Mouse (Mus musculus) lung, postnatal 14 days (tissue): Measurements from ENCODE around the gene Selenom.

Experiments
- DNase-seq: peaks from one replicate; pipeline ENCODE4 v3.0.0; 2021

Selenom gene

DNA sequence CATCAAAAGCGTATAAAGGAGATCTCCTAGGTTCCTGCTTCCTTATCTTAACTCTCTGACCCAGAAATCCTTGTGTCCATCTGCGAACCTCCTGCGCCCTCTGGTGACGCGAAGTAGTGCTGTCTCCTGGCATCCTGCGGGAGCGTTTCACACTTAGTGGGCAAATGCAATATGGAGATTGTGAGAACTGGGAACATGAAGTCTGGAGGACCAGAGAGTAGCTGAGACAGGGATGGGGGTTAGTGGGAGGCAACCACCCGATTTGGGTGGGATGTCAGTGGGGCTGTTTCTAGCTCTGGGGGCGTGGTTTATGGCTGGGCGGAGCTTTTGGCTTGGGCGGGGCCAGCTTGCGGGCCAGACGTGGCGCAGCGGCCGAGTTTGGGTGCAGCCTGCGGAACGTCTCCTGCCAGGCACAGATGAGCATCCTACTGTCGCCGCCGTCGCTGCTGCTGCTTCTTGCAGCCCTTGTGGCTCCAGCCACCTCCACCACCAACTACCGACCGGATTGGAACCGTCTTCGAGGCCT is at the start of gene Selenom:
TSS of gene Selenom (plus strand) at position 156 of the 526 bp plus-strand sequence.
- peak; percentile 89 for DNase-seq

DNA sequence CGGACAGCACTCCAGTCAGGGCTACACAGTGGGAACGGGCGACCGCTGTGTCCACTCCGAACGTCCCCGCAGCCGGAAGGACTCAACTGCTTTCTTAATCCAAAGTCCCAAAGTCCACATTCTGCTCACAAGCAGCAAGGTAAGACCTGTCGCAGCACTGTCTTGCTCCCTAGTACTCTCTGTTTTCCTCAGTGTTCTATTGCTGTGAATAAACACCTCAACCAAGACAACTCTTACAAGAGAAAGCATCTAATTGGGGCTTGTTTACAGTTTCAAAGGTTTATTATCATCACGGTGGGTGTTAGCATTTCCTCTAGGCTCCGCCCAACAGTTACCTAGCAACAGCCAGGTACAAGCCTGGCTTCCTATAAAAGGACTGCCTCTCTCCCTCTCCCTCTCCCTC is 43.0 kb upstream of the Selenom start:
- no peak for DNase-seq

DNA sequence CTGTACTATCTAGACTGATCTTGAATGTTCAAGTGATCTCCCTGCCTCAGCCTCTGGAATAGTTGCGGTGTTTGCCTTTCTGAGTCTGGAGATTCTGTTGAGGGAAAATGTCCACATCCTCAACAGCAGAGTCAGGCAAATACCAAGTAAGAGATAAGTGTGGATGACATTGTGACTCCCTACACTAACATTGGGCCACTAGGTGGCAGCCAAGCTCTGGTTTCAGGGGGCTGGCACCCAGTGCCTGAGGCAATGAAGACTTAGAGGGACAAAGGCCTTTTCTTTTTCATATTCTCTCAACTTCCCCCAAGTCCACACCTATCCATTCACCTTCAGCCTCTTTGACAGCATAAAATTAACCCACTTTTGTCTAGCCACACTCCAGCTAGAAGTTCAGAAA is 42.0 kb upstream of the Selenom start:
- peak; percentile 91 for DNase-seq

DNA sequence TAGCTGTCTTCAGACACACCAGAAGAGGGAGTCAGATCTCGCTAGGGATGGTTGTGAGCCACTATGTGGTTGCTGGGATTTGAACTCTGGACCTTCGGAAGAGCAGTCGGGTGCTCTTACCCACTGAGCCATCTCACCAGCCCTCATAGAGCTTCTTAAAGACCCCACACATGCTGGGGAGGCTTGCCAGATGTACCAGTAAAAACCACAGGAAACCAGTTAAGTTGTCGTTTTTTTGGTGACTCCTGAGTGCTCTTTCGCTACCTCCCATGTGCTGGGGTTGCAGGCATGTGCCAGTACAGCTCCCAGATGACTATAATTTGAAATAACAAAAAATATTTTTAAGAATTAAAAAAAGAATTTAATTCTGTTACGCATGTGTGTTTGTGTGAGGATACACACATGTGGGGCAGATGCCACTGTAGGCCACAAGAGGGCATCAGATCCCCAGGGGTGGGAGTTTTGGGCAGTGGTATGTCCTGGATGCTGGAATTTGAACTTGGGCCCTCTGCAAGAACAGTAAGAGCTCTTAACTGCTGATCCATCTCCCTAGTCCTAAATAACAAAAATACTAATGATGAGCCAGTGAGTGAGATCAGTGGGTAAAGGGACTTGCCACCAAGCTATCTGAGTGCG is 39.9 kb upstream of the Selenom start:
- peak; percentile 27 for DNase-seq

DNA sequence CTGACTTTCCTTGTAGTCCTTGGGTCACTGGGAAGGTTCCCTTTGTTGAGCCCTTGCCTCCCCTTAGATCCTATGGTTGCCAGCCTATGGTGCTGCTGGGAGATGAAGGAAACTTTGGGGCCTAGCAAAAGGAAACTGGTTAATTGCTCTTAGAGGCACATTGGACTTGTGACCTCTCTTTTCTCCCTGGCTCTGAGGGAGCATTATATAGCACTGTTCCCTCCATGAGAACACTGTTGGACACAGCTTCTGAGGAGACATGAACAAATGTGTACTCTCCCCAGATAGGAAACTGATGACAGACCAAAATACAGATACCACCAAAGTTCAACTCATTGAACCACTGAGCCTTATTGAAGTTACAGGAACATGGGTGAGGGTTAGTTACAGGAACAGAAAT is 39.0 kb upstream of the Selenom start:
- DNase-seq, result no peak

DNA sequence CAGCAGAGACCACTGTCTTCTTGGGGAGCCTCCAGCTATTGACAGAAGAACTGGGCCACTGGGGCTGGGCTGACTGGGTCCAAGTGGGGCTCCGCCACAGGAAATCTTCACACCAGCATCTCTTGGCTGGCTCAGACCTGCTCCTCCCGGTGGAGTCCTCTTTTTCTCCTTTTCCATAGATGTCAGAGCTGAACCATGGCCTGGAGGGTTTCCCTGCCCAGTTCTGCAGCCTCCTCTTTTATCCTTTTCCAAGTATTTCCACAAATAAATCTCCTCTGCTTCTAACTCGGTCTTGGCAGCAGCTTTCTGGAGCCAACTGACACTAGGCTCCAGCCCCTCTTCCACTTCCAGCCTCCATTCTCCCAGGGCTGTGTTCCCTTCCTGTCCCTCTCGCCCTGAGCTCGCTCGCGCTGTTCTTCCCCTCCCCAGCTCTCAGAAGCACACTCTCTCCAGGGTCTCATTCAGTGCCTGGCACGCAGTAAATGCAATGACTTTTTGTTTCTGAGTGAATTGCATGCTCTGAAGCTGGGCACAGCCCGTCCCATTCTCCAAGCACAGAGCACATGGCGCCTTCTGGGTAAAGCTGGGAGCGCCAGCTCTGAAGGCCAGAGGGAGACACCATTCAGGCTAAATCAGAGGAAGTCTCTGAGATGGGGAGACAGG is 30.4 kb upstream of the Selenom start:
- no peak for DNase-seq

DNA sequence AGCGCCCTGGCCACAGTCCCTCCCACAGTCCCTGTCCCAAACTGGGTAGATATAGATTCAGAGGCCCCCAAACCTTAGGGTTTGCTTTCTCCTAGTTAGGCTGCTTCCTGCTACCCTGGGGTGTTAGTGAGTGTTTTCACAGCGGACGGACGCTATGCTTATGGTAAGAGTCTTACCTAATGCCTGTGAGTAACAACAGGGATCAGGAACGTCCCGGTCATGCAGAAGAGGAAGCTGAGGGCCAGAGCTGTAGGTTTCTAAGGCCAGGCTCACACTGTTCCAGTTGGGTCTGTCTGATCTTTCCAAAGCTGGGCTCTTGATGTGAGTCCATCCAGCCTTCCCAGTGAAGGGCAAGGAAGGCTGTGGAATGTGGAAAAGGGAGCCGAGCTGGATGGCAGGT is 28.1 kb upstream of the Selenom start:
- no peak for DNase-seq

DNA sequence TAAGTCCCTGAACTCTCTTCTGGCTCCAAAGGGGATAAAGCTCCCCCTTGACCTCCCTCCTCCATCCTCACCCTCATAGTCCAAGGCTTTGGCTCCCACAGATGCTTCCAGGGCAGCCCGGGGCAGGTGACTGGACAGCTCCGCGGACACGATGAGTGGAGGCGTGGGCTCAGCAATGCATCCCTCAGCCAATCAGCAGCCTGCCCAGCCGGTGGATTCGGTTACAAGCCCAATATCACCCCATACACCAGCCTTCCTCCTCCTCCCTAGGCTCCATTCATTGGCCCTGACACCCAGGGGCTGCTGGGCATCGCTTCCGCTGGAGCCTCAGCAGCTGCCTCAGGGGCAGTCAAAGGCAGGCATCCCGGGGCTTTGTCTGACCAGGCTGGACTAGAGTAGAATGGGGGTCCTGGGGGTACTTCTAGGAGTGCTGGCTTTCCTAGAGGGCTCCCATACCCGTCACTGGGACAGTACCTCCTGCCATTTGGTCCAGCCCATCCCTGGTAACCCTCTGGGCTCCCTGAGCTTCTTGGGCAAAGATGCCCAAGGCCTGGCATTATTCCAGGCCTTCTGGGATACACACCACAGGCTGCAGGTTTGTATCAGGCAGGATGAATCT is 26.4 kb upstream of the Selenom start, which contains the start of gene Pla2g3:
TSS of gene Pla2g3 (plus strand) at position 333 of the 619 bp plus-strand sequence.
- no peak for DNase-seq

DNA sequence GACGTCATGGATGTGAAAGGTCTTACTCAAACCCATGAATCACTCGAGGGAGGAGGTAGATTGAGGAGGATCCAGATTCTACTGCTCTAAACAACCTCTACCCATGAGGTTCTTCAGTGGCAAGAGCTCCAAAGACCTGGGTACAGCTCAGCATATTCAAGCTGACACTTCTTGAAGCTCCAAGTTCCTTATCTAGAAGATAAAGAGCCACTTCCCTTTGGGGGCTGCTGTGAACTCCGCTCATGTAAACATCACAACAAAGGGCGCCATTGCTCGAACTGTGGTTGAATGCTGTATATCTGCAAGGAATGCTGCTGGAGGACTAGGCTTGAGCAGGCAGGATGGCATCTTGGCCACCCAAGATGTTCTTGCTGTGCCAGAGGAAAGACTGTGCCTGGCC is 25.4 kb upstream of the Selenom start:
- no peak for DNase-seq

DNA sequence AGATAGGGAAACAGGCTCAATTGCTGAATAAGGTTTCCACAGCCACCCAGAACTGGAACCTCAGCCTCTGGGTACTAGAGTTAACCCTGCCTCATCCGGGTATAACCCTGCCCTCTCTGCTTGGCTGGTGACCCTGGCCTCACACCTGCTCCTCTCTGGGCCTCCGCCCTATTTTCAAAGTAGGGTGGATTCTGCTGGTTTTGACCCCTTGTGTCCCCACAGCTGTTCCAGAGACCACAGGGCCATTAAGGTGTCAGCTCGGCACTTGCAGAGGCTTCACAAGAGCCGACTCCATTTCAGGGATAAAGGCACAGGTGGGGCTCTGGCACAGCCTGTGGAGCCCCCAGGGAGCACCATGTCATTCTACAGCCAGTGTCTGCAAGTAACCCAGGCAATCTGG is 21.7 kb upstream of the Selenom start:
- DNase-seq, result no peak

DNA sequence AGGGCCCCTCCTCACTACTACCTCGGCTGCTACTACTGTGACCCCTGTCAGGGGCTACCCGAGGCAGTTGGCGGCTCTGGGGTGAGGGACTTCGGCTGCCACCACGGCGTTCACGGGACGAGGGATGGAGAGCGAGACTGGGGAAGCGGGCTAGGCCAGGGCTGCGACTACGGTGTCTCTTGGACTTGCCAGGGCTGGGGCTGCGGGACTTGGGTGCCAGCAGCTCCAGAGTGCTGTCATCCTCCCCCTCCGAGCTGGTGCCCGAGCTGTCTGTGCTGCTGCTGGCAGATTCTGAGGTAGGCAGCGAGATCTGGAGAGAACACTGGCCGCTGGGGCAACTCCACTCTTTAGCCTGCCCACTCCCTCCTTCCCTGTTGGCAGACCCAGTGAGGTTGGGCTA is 19.6 kb upstream of the Selenom start:
- DNase-seq, result no peak

DNA sequence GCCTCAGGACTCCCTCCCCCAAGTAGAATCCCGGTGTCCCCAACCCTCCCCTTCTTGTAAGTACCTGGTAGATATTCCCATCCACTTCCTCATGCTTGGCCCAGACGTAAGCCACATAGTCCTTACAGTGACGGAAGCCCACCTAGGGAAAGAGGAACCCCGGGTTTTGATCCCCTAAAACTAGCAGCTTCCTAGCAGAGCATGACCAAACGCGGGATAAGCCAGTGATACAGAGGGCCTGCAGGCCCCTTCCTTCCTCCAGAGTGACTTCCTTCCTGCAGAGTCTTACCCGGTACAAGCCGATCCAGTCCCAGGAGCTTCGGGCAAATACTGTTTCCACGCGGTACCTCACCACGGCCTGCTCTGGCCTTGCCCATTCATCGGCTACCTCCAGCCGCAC is 19.0 kb upstream of the Selenom start:
- DNase-seq, result no peak

DNA sequence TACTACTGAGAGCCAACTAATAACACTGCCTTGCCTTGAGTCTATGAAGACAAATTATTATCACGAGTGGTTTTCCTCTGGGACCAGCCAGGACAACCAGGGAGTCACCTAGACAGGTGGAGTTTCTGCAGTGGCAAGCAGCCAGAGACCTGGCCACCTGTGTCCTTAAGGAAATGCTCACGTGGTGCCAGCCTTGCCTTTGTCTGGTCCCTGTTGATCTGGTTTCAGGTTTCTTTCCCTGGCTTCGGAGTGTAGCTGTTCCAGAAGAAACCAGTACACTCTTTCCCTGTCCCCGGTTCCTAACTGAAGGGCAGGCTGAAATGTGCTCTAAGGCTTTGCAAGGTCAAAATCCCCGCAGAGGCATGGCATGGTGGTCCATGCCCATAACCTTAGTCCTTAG is 17.7 kb upstream of the Selenom start:
- DNase-seq, result no peak

DNA sequence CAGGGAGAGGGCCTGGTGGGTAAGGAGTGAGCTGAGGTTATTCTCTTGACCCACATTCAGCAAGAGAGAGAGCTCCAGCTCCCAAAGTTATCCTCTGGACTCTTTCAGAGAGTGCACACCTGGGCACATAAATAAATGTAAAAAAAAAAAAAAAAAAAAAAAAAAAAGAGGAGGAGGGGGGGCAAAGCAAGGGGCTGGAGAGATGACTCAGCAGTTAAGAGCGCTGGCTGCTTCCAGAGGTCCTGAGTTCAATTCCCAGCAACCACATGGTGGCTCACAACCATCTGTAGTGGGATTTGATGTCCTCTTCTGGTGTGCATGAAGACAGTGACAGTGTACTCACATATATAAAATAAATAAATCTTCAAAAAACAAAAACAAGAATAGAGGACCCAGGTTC is 17.2 kb upstream of the Selenom start:
- DNase-seq, result no peak

DNA sequence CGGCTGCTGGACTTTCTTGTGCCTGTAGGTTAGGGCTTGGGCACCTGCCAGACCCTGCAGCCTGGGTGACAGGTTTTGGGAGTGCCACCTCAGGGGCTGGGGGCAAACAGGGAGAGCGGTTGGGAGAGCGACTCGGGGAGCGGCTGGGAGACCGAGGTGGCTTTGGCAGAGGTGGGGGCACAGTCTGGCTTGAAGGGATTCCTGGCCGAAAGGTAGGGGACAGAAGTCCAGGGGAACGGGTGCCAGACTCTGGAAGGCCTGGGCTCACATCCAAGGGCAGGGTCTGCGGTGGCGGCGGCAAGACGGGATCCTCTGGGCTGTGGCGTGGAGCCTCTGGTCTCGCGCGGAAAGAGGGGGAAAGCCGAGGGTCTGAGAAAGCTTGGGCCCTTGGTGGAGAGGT is 12.4 kb upstream of the Selenom start:
- no peak for DNase-seq

DNA sequence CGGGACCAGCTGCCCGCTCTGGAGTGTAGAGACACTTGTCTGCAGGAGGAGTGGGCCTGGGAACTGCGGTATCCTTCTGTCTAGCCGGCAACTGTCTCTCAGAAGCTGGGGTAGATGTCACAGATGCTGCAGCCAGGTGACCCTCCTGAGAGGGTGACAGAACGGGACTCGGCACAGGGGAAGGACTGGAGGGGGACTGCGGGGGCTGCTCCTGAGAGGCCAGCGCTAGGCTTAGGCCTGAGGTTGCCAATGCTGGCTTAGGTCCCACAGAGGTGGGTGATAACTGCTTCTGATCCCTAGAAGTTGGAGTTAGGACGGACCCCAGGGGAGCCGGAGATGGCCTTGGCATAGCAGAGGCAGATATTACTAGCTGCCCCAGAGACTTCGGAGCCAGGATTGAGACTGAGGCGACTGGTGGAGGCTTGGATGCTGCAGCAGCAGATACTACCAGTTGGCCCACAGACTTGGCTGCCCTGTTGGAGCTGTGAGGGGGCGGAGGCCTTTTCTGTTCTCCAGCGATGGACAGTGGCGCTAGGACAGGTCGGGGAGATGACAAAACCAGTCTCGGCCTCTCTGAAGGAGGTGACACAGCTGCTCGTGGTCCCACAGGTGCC is 11.9 kb upstream of the Selenom start:
- no peak for DNase-seq

DNA sequence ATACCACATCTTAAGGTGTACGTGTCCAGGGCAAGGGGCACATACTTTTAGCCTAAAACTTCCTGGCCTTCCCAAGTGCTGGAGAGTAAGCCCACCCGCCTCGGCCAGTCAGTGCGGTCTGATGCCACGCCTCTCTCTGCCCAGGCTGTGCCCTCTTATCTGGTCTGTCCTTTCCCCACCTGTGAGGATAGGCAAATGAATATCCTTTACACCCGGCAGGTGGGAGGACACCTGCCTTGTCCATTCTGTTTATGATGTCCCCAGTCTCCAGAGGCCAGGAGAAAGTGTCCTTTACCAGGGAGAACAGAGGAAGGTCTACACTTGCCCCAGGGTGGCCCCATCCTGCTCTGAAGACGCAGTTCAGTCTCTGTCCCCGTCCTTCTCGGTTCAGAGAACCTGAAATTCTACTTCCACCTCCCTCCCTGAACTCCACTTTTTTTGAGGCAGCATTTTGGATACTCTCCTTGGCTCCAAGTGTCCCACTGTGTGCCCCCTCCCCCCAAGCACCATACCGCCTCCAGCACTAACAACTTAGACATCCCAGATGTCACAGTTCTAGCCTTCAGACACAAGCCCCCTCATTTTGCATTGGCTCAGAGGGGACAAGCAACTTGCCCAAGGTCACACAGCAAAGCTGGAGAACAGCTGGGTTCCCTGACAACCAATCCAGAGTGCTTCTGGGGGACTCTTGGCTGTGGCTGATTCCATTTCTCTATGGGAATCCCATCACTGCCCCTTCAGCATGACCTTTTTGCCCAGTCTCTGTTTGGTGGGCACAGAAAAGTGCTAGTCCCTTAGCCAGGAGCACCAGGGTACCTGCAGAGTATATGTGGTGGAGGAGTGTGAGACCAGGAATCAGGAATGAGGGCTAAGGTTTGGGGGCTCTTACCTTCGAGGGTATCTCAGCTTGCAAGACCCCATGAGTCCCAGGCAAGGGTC is 10.5 kb upstream of the Selenom start:
- DNase-seq, result no peak

DNA sequence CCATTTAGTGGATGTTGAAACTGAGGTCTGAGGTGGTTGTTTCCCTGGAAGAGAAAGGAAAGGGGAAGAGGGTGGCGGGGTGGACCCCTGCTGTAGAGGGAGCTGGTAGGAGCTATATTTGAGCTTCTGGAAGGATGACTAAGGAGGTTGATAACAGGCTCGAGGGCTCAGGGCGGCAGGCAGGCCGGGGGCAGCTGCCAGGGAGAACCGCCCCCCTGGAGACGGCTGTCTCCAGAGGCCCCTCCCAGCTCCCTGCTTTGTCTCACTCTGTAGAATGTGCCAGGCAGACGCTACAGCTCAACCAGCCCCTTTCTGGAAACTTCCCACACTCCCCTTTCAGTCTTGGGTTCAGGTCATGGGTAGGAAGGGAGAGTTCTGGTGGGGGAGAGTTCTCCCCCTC is 6.3 kb upstream of the Selenom start:
- no peak for DNase-seq

DNA sequence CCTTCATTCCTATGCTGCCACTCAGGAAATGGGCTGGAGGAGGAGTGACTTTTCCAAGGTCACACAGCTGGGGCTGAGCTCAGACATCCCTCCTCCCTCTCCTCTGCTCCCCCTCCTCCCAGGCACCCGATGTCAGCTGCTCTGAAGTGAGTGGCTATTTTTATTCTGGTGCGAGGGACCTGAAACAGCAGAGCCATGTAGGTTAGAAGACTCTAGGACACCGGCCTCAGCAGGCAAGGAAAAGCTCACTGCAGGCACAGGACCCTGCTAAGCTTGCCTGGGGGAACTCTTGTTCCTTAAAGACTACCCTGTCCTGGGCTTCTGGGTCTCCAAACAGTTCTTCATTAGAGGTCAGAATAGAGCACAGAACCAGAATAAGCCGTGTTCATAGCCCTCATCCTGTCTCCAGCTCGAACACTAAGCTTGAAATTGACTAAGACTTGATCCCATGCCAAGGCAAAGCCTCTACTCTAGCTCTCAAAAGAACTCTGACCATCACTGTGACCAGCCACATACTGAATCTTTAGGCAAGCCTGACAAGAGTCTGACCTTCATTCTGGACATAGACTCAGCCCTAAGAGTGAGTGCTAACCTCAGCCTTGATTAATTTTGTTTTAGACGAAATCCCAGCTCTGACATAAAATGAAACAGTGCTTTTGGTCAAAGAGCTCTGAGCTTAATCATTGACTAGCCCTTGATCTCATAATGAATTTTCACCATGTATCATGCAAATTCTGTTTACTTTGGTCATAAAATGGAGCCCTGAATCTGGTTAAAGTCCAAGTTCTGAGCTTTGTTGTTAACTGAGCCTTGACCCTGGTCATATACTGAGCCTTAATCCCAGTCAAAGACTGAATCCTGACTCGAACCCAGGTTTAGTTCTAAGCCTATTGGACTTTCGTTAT is 5.1 kb upstream of the Selenom start:
- DNase-seq, result no peak

DNA sequence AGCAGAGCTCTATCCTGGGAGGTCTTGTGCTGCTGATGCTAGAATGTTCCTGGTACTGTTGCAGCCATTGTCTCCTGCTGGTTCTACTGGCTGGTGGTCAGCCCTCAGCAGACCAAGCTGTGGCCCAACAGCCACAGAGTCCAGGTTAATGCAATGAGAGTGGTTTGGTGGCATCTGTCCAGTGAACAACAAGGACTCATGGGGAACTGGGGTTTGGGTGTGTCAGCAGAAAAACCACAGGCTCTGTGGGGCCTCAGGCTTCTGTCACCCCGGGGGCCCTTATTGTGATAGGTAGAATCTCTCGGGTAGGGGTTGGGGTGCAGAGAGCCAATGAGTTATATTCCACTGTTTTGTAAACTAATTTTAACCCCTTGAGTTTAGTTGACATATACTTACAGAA is 4.2 kb upstream of the Selenom start:
- DNase-seq, result no peak

DNA sequence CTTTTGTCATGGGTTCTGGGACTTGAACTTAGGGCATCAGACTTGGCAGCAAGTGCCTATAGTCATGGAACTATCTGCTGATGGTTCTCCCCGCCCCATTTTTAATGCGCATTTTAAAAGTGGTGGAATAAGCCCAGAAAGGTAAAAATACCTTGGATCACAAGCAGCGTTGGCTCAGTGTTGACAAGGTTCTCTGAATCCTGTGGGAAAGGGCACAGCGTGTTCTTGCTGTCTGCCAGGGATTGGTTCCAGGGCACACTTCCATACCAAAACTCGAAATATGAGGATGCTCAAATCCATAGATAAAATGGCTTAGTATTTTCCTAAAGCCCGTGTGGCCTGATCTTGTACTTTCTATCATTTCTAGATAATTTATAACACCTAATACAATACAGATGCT is 1.2 kb upstream of the Selenom start:
- DNase-seq, result no peak

DNA sequence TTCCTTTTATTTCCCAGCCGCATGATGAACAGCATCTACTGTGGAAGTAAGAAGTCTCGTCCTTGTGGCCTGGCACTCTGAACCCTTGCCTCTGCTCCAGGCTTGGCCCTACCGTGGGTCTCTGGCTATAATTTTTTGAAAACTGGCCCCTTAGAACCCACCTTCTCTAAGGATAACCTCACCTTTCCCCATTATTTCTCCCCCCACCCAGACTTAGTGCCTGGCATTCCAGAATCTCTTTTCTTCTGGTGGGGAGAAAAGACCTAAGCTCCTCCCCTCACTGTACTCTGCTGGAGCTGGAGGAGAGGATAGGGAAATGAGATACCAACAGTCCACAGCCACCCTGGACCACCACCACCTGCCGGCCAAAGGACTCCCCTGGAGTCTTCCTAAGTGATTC is 732 bp downstream of the Selenom start:
- DNase-seq, result no peak
